Mouse (Mus musculus) naive thymus-derived CD4-positive, alpha-beta T cell, adult 2 months (primary cell): ENCODE data around the gene Rhox4a.
"Not testable (repeated sequence)": the region's sequence is repeated elsewhere in the genome, so short reads cannot be mapped to it uniquely, and the experiment has no call there.

Experiments
- DNase-seq: peaks from one replicate; pipeline ENCODE4 v3.0.0-alpha.2; 2011; ENCODE audit warnings: low read depth

The Rhox4a gene

GRCm38 (mm10) chrX:37265038-37265437 is at the start of gene Rhox4a:
TSS of gene Rhox4a (plus strand) at chrX:37265338.
- DNase-seq = not testable (repeated sequence)

DNA sequence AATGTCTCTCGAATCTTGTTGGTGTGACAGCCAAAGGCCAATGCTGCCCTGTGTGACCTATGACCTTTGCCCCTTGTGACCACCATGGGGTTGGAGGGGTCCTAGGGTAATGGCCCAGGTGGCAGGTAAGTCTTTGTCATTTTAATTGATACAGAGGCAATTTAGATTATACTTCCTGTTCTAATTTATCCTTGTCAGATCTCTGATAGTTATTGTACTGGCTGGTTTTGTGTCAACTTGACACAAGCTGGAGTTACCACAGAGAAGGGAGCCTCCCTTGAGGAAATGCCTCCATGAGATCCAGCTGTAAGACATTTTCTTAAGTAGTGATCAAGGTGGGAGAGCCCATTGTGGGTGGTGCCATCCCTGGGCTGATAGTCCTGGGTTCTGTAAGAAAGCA is 43.0 kb upstream of the Rhox4a start, which contains the start of gene Rhox1:
Gene Rhox1 (minus strand): TSS at position 101 of the 400 bp plus-strand sequence.
- not testable (repeated sequence) for DNase-seq

- not testable (repeated sequence) for DNase-seq
These were observed 20.5 kb upstream of the Rhox4a start, which contains the start of gene Rhox2a for GRCm38 (mm10) chrX:37244676-37245075. TSS of gene Rhox2a (plus strand) at chrX:37244976.

GRCm38 (mm10) chrX:37249619-37250018 is 15.5 kb upstream of the Rhox4a start, which contains the start of gene Rhox3a:
TSS of gene Rhox3a (plus strand) at chrX:37249919.
- not testable (repeated sequence) for DNase-seq
